Mouse (Mus musculus) left cerebral cortex, adult 18-20 months (tissue): Measurements from ENCODE around the gene Plcg2. TPM values are rescaled to one million over a fixed set of nuclear protein-coding genes. Genes with fewer than 3 reads are reported as not detected.

ENCODE experiments used
- microRNA-seq, 2 experiments: library from miRNA; unstranded; fragments of <30 nt; microRNA quantifications; one replicate each; pipeline ENCODE4 v1.2.0; 2021
- total RNA-seq, 2 experiments: library from RNA; stranded (reverse); gene quantifications; 2 replicates each; pipeline ENCODE4 v1.2.3; 2021

The Plcg2 gene
- total RNA-seq, 2 experiments from 2014 or later: 2.6 to 2.7 TPM

Small RNA genes within 50 kb of the gene (microRNA-seq; reads per million reads assigned to microRNA genes)
- gene Gm27361 (0 reads per million in 2 experiments), gene Mir7077 (0 to 0.63 reads per million in 2 experiments), gene Mir7078 (0.85 to 0.99 reads per million in 2 experiments)

Other genes starting within 250 kb of the Plcg2 start
- 100 to 1,000 TPM; 299 to 317 TPM for gene Cmip, start 241.2 kb upstream of the Plcg2 start, total RNA-seq
- 1 to 10 TPM; 3.6 to 6.7 TPM for gene Sdr42e1, start 175.4 kb downstream of the Plcg2 start, total RNA-seq
- gene Hsd17b2, start 203.6 kb downstream of the Plcg2 start, total RNA-seq: under 1 TPM; 0.35 to 0.37 TPM